Mouse (Mus musculus) cerebellum, adult 11 months (tissue): ENCODE measurements around the gene Osm.

ENCODE experiments used
- DNase-seq: peaks from one replicate; pipeline ENCODE4 v3.0.0; 2022

Gene Osm

GRCm38 (mm10) chr11:4241180-4241579, 5.0 kb downstream of the Osm start:
- DNase-seq, result no peak

- DNase-seq, result no peak
These were observed 9.9 kb downstream of the Osm start for GRCm38 (mm10) chr11:4246126-4246525.

GRCm38 (mm10) chr11:4246623-4247022, 10.4 kb downstream of the Osm start:
- DNase-seq, result no peak

GRCm38 (mm10) chr11:4247201-4247959, 11.2 kb downstream of the Osm start:
- DNase-seq, result no peak

- DNase-seq, result no peak
These were observed 12.9 kb downstream of the Osm start for GRCm38 (mm10) chr11:4249151-4249550.

GRCm38 (mm10) chr11:4250290-4250689, 14.1 kb downstream of the Osm start:
- no peak for DNase-seq

- DNase-seq, result no peak
These were observed 15.2 kb downstream of the Osm start for GRCm38 (mm10) chr11:4251376-4251775.

- DNase-seq, result no peak
These were observed 16.7 kb downstream of the Osm start for GRCm38 (mm10) chr11:4252886-4253285.

- no peak for DNase-seq
These were observed 20.8 kb downstream of the Osm start, which contains the start of gene Lif for GRCm38 (mm10) chr11:4256846-4257607. Gene Lif (plus strand): TSS chr11:4257557.

- no peak for DNase-seq
These were observed 21.5 kb downstream of the Osm start for GRCm38 (mm10) chr11:4257756-4258155.

GRCm38 (mm10) chr11:4258657-4259082, 22.4 kb downstream of the Osm start:
- peak; percentile 80 for DNase-seq

GRCm38 (mm10) chr11:4260463-4261187, 24.4 kb downstream of the Osm start:
- no peak for DNase-seq

GRCm38 (mm10) chr11:4261188-4261494, 24.9 kb downstream of the Osm start:
- peak; percentile 34 for DNase-seq

GRCm38 (mm10) chr11:4261969-4262368, 25.7 kb downstream of the Osm start:
- DNase-seq, result no peak

GRCm38 (mm10) chr11:4262847-4263246, 26.6 kb downstream of the Osm start:
- DNase-seq, result no peak

GRCm38 (mm10) chr11:4263296-4263695, 27.1 kb downstream of the Osm start:
- no peak for DNase-seq

GRCm38 (mm10) chr11:4264066-4264465, 27.8 kb downstream of the Osm start:
- no peak for DNase-seq

- peak; percentile 20 for DNase-seq
These were observed 30.3 kb downstream of the Osm start for GRCm38 (mm10) chr11:4266271-4267201.

GRCm38 (mm10) chr11:4267202-4267578, 31.0 kb downstream of the Osm start:
- no peak for DNase-seq

- no peak for DNase-seq
These were observed 32.3 kb downstream of the Osm start for GRCm38 (mm10) chr11:4268500-4268899.

GRCm38 (mm10) chr11:4270744-4271459, 34.7 kb downstream of the Osm start:
- DNase-seq, result no peak

GRCm38 (mm10) chr11:4271544-4271943, 35.3 kb downstream of the Osm start:
- DNase-seq, result no peak
